Mouse (Mus musculus): ENCODE results near the gene Usp2.

DNA sequence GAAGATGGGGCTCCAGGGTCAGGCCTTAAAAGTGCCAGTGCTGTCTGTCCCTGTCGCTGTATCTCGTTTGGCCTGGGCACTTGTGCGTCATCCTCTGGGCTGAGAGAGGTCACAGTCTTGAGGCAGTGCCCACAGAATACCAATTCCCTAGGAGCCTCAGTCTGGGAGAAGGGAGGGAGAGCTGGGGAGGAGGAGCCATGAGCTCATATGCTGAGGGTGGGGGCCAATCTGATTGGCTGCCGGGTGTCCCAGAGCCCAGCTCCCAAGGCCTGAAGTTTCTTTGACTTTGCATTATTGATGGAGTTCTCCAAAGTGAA lies 5.7 kb downstream of the Usp2 start:
- TF ChIP-seq POLR2A (IDR thresholded peaks at IDR 0.05; ENCODE audit: control insufficient read depth, low read depth, low read length) (no peak), CTCF (IDR thresholded peaks at IDR 0.05; ENCODE audit: control insufficient read depth, insufficient read depth, insufficient replicate concordance, low read depth, low read length) (no peak)
